Mouse (Mus musculus) kidney, postnatal 25 days (tissue): ENCODE measurements at regions not wholly inside any gene's neighbourhood (a gene's known extent, or its start where the extent isn't known, plus 50 kb on each side); places are given as distances from the start of the nearest gene placed in this dataset.
"Not testable (repeated sequence)": the region's sequence is repeated elsewhere in the genome, so short reads cannot be mapped to it uniquely, and the experiment has no call there.

ENCODE experiments used
- DNase-seq, 2 experiments: peaks; one replicate each; pipeline ENCODE4 v3.0.0; 2021; ENCODE audit warnings: mixed read lengths in 2 of 2

GRCm38 (mm10) chr5:118464931-118465801, 95.3 kb upstream of the Med13l start:
- DNase-seq: peak; percentile 44 to 58

- no peak for DNase-seq
Observed at GRCm38 (mm10) chr5:118465991-118466750, 94.3 kb upstream of the Med13l start.

- no peak for DNase-seq
Observed at GRCm38 (mm10) chr5:118468739-118469138, 91.7 kb upstream of the Med13l start.

- DNase-seq: no peak
Observed at GRCm38 (mm10) chr5:118471569-118471968, 88.9 kb upstream of the Med13l start.

- no peak for DNase-seq
Observed at GRCm38 (mm10) chr5:118472291-118472690, 88.2 kb upstream of the Med13l start.

GRCm38 (mm10) chr5:118473128-118473730, 87.2 kb upstream of the Med13l start:
- no peak for DNase-seq

GRCm38 (mm10) chr5:118476597-118476996, 83.9 kb upstream of the Med13l start:
- no peak for DNase-seq

GRCm38 (mm10) chr5:118477131-118478119, 83.1 kb upstream of the Med13l start:
- no peak for DNase-seq

- DNase-seq: peak; percentile 75 to 87
Observed at GRCm38 (mm10) chr5:118478120-118478768, 82.2 kb upstream of the Med13l start.

GRCm38 (mm10) chr5:118480000-118480399, 80.5 kb upstream of the Med13l start:
- no peak for DNase-seq

- no peak for DNase-seq
Observed at GRCm38 (mm10) chr5:118480965-118481793, 79.3 kb upstream of the Med13l start.

GRCm38 (mm10) chr5:118481794-118482049, 78.8 kb upstream of the Med13l start:
- no peak for DNase-seq

GRCm38 (mm10) chr5:118482598-118482997, 77.9 kb upstream of the Med13l start:
- DNase-seq: no peak

GRCm38 (mm10) chr5:118483001-118483400, 77.5 kb upstream of the Med13l start:
- DNase-seq: peak; percentile 43 to 71

GRCm38 (mm10) chr5:118483532-118483931, 76.9 kb upstream of the Med13l start:
- peak in 1 of 2 experiments; percentile 33 for DNase-seq

GRCm38 (mm10) chr5:118485191-118485590, 75.3 kb upstream of the Med13l start:
- DNase-seq: no peak

- not testable (repeated sequence) for DNase-seq
Observed at GRCm38 (mm10) chr5:118492522-118492921, 68.0 kb upstream of the Med13l start.

- no peak for DNase-seq
Observed at GRCm38 (mm10) chr5:118494649-118495477, 65.6 kb upstream of the Med13l start.

- no peak for DNase-seq
Observed at GRCm38 (mm10) chr5:118495478-118495760, 65.1 kb upstream of the Med13l start.

GRCm38 (mm10) chr5:118501624-118502023, 58.9 kb upstream of the Med13l start:
- no peak for DNase-seq
